Mouse (Mus musculus) liver (tissue): ENCODE data around the gene Cfap100.
A peak's percentile ranks its signal among the peaks of the same experiment; 100 is the strongest.

Experiments
- DNase-seq: peaks from one replicate; pipeline ENCODE4 v3.0.0-alpha.2; 2020; ENCODE audit warnings: mixed read lengths

Cfap100 gene

DNA sequence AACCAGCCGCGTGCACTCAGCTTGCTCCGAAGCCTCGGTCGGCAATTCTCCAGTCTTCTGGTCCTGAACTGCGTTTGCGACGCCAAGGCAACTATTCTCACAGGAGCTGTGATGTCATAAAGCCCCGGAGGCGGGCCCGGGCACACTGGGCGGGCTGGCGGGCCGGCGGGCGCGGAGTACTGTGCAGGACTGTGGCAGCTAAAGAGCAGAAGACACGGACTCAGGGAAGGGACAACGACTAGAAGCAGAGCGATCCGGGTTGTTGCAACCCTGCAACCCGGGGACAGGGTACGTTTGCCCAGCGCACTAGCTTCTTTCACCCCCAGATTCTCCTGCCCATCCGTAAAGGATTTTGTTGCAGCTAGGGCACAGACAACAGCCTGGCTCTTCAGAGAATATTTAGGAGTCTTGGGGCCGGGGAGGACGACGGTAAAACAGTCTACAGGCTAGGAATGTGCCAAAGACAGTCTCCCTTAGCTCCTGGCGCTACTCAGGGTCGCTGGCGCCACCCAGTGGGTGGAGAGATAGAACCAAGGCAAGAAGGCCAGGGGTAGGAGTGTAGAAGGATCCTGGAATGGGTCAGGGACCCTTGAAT, at the start of gene Cfap100:
Gene Cfap100 (minus strand): TSS at position 418 of the 595 bp plus-strand sequence.
- DNase-seq = peak; percentile 59

DNA sequence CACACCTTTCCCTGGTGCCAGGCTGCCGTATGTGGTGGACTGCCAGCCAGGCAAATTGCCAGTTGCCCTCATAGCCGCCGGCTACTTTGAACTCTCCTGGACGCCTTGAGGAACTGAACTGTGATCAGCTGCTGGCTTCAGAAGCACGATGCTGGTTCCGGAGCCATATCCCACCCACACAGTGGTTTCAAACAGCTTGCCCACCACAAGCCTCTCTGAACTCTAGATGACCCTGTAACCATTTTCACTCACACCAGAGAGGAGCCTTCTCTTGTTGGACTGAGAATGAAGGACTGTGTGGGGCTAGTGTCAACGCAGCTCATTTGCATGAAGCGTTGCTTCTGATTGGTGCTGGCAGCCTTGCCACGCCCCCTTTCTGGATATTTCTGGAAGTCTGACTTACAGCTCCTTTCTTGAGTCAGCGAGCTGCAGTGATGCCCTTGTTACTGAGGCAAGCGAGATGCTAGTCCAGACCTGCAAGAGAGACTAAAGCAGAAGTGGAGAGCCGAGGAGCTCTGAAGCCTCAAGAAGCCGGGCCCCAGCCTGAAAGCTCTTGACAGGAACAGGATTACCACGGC, 48.4 kb upstream of the Cfap100 start:
- no peak for DNase-seq

DNA sequence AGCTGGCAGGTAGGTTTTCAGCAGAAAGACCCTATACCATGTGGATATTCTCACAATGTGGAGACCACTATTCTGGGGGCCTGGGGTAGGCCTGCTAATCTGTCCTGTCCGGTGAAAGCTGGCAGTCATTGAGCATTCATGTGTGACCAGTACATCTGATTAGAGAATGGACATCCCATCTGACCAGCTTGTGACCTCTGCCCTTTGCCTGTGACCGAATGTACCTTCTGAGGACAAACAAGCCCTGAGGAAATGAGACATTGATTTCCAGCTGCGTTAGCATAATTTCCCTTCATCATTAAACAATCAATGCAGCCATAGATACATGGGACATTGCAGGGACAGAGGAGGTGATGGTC, 47.2 kb upstream of the Cfap100 start:
- DNase-seq = no peak

DNA sequence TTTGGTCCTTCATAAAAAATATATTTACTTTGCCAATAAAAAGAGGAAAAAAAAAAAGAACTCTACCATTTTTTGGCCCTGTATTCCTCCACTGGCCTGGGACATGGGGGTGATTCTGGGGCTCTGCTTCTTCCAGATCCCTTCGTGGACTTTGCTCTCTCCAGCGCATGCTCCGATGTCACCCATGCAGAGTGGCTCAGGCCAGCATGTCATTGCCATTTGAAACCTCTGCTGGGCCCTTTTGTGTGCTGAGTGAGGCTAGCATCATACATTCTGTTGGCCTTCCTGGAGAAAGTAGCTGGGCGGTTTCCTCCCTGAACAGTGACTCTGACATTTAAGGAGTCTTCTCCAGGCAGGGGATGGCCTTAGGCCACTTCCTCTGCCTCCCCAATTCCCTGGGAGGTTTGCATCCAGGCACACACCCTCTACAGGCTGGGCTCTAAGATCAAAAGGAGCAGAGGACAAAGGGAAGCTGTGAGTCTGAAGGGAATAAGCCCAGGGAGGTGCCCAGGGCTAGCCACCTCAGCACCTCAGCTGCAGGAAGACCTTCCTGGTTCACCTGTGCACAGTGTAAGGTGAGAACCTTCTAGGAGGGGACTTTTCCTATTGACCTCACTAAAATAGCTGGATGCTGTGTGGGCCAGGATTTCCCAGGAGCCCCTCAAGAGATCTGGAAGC, 46.7 kb upstream of the Cfap100 start:
- no peak for DNase-seq

DNA sequence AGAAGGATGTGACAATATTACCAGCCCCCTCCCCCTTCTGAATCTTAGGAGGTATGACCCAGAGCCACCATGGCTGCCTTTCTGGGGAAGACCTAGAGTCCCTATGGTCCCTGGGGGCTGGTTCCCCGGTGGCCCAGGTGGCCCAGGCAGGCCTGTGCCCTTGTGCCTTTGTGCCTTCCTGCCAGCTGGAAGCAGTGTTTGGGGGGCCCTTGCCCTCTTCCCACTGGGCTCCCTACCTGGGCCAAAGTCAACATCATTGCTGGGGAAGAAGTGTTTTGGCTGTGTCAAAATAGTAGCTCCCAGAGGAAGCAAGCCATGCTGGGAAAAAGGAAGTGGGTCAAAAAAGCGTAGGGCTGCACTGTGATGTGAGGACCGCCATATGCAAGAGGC, 45.8 kb upstream of the Cfap100 start:
- DNase-seq = no peak

DNA sequence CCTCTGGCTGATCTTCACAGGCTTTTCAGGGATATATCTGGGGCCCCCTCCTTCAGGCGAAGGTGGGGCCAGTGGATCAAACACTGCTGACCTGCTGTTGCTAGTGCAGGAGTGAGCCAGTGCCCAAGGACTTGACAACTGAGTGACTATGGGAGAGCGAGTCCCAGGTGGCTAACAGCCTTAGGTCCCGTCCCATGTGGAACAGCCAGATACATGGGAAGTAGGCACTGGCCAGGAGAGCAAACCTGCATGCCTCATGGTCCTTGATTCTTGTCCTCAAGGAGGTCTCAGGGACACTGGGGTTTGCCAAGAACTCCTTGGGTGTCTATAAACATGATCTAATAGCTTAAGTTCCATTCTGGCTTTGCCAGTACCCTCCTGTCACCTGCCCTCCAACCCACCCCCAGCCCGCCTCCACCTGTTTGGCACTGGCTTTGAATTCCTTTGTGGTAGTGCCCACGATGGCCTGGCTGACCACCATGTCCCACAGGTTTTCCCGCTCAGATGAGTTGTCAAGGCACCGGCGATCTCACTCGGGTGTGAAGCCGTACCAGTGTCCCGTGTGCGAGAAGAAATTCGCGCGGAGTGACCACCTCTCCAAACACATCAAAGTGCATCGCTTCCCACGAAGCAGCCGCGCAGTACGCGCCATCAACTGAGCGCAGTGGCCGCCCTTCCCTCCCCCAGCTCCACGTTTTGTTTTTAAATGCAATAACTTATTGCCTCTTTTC, 45.2 kb upstream of the Cfap100 start:
- DNase-seq = no peak

DNA sequence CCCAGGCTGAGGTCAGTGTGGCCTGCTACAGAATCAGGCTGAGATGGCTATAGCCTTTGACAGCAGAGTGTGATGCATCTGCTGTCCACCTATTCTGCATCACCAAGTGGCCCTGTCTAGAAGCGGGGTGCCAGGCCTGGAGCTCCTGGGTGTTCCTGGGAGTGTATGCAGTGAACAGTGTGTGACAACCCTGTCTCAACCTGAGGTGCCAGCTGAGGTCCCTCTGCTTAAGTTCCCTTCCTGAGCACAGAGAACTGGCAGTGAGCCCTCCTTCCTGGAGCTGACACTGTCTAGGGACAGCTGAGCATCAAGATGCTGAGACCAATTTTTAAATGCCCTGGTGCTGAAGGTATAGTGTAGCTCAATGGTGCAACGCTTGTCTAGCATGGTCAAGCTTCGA, 44.1 kb upstream of the Cfap100 start:
- DNase-seq = no peak

DNA sequence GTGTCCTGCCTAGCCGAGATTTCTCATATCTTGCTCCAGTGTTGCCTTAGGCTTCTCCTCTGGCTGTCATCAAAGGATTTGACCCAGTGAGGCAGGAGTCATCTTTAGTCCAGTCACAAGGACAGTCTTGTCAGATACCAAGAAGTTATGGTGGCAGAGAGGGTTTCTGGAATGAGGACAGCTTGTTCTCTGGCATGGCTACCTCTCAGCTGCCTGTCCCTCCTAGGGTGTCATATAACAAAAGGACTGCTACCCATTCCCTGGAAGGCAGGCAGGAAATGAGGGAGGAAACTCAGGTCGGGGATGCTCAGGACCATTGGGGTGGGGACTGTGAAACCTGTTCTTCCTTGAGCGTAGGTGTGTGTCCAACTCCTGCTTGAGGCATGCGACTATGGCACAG, 43.5 kb upstream of the Cfap100 start:
- no peak for DNase-seq

DNA sequence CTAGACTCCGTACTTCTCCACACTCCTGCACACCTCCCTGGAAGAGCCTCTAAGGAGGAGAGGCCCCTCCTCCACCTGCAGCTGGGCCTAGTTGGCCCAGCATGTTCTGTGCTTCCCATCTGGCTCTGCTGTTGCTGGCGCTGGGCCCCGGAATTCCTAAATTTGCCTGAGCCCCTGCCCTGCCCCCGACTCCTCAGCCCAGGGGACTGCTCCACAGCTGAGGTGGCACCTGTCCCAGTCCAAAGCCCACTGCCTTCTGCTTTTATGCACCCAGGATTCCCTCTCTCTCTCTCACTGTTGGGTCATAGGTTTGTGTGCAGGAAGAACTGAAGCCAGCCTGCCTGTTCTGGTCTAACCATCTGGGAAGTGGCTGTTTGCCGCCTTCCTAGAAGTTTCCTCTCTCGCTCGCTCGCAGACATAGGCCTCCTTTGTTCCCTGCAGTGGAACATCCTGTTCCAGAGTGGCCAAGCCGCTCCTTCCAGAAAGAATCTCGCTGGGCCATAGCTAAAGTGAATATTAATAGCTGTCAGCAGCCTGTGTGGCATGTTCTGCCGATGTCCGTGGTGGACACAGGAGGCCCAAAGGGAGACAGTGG, 42.4 kb upstream of the Cfap100 start:
- DNase-seq = no peak

DNA sequence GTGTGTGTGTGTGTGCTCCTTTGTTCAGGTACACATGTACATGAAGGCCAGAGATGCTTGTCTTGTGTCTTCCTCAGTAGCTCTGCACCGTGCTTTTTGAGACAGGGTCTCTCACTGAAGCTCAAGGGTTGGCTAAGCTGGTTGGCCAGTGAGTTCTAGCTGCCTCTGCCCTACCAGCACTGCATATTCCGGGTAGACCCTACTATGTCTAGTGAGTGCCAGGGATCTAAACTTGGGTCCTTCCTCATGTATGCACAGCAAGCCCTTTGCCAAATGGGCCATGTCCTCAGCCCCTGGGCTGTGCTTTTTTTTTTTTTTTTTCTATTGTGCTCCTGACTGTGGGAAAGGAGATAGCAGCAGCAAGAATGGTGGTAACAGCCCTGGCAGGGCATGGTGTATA, 41.7 kb upstream of the Cfap100 start:
- no peak for DNase-seq

DNA sequence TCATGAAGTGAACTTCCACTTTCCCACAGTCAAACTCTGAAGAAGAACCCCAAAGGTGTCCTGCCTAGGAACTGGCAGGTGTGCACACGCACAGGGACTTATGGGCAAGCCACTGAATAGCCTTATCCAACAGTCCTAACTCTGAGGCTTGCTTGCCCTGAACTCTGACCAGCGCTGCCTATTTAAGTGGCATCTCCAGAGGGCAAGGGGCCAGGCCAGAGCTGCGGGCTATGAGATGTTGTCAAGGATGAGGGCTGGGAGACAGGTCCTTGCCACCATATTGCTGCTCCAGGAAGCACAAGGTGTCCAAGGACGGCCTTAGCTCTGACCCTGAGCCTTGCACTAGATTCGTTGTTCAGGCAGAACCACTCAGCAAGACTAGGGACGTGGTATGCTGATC, 40.4 kb upstream of the Cfap100 start:
- DNase-seq = no peak

DNA sequence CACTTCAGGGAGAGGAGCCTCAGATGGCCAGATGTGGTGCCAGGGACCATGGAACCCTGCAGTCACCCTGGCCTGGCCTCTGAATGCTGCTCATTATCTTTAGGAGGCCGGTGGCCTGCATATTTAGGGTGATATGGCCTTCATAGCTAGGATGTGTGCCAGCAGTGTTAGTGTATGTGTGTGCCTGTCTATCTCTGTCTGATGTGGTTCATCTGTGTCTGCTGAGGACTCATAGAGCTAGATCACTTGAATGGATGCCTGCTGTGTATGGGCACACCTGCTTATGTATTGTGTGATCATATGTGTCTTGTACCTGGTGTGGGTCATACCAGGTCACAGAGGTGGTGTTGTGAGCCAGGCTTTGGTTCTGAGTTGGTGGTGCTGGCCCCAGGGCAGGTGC, 39.6 kb upstream of the Cfap100 start:
- DNase-seq = no peak

DNA sequence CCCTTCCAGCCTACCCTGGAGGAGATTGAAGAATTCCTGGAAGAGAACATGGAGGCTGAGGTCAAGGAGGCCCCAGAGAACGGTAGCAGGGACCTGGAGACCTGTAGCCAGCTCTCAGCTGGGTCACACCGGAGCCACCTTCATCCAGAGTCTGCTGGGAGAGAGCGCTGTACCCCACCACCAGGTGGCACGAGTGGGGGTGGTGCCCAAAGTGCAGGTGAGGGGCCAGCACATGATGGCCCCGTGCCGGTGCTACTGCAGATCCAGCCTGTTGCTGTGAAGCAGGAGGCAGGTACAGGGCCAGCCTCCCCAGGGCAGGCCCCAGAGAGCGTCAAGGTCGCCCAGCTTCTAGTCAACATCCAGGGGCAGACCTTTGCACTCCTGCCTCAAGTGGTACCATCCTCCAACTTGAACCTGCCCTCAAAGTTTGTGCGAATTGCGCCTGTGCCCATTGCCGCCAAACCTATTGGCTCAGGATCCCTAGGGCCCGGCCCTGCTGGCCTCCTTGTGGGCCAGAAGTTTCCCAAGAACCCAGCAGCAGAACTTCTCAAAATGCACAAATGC, 38.3 kb upstream of the Cfap100 start:
- no peak for DNase-seq

DNA sequence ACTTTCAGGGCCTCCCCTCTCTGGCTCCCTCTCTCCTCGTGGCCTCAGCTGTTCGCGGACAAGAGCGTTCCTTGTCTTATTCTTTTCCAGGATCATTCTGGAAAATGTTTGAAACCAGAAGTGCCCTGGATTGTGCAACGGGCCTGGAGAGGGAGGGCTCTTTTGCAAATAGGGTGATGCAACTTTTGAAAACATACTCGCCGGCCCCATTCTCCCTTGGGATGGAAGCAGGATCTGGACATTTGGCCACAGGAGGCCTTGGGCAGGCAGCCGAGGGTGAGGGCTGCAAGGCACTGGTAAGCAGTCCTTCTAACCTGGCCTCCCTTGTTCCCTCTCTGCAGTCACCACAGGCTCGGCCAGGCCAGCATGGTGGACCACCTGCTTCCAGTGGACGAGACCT, 37.5 kb upstream of the Cfap100 start:
- peak; percentile 38 for DNase-seq

DNA sequence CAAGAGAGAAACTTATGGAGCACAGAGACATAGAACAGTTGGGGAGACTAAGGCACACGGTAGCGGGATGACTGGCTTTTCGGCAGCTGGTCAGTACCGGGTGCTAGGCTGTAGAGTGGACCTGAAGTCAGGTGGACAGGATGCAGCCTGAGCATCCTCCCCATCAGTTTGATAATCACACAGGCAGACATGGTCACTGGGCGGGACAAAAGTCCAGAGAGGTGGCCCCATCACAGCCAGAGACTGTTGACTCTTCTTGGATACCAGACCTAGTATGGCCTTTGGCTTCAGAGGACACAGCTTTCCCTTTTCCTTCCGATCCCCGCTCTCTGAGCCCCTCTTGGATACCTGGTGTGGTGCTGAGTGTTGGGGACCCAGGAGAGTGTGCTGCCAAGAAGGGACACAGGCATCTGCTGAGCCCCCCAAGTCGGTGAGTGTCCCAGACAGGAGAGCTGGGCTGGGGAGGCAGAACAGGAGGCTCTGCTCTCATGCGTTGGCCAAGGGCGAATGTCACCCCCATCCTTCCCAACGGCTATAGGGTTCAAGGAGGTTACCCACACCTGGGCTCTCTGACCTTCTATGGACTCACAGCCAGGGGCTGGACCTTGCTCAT, 36.5 kb upstream of the Cfap100 start:
- DNase-seq = peak; percentile 34

DNA sequence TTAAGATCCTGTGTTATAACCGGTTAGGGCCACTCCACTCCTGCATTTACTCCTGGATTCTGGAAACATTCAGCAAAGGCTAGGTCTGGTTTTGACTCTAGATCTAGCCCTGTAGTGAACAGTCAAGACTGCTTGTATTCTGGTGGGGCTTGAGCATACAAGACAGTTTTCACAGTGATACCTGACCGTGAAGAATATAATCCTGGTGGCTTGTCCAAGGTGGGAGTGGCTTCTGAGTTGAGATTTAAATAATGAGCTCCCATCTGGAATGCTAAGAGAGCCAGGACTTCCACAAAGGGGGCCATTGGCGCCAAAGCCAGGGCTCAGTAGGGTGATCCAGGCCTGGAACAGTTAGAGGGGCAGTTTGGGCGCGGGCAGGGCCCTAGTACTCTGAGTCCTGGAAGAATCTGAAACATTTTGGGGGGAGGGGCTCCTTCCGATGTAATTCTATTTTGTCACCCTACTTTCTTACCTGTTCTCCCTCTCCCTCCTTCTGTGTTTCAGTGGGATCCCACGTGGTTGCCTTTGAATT, 35.4 kb upstream of the Cfap100 start:
- DNase-seq = no peak

DNA sequence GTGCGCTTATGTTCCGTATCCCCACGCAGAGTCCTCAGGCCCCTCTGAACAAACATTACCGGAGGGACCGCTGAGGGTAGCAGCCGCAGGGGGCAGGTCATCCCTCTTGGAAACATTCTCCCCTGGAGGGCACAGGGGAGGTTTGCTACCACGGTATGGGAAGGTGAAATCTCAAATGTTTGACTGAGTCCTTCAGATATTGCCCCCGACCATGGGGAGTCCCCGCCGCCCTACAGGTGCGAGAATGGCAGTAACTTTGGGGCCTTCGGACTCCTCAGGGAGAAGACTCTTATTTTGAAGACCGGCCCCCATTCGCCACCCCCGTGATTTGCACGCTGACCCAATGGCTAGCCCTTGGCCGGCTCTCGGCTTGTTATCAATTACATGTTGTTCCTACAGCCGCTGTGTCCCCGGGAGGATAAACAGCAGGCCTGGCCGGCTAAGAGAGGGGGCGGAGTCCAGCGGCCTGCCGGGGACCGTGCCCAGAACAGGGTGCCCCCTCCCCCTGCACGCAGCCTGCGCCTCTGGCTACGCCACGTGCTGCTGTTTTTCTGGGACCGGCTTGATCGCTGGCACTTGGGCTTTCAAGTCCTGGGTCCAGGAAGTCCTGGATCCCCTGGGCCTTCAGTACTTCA, 34.7 kb upstream of the Cfap100 start:
- DNase-seq = peak; percentile 74

DNA sequence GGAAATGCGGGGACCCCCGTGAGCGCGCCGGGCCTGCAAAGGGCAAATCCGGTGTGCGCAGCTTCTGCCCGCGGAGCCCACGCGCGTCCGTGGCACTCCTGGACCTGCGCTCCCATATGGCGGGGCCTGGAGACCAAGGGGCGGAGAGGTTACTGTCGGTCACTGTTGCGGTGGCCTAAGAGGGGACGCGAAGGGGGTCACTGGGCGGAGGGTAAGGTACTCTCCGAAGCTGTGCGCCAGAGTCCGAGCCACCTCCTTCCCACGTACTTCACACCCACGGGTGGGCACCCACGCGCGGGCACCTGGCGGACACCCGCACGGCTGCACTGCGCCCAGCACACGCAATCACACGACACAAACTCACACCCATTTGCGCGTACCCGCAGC, 34.2 kb upstream of the Cfap100 start:
- no peak for DNase-seq

DNA sequence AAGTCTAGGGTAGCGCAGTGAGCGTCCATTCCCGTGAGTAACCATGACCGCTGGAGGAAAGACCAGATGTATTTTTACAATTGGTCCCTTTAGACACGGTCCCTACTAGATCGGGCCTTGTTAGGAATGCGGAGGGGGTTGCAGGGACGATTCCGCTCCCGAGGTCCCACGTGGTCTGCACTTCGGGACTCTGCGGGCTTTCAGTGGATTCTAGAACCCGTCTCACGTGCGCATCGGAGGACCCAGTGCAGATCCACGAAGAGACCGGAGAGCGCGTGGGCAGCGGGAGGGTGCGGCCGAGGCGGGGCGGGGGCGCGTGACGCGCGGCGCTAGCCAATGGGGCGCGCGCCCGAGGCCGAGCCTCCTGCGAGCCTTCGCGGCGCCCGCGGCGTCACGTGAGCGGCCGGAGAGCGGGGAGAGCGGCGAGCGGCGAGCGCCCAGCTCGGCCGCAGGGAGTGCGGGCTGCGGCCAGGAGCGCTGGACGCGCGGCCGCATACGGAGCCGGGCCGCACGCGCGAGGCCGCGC, 33.6 kb upstream of the Cfap100 start, which contains the start of gene Klf15:
Gene Klf15 (plus strand): TSS at position 396 of the 526 bp plus-strand sequence.
- DNase-seq = peak; percentile 56

DNA sequence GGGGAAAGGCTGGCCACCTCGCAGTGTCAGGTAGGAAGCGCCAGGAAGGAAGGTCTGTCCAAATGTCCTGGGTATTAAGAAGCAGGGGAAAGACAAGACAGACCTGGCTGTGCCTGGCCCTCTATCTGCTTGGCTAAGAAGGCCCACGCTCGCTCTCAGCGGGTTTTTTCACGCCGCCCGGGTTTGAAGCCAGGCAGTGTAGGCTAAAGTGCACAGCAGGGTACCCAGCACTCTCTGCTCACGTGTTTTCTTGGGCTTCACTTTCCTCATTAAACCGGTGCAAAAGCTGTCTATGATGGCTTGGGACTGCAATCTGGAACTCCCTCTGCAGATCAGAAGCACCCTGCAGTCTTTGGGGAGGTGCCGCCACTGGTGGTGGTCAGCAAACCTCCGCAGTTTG, 33.2 kb upstream of the Cfap100 start:
- no peak for DNase-seq

DNA sequence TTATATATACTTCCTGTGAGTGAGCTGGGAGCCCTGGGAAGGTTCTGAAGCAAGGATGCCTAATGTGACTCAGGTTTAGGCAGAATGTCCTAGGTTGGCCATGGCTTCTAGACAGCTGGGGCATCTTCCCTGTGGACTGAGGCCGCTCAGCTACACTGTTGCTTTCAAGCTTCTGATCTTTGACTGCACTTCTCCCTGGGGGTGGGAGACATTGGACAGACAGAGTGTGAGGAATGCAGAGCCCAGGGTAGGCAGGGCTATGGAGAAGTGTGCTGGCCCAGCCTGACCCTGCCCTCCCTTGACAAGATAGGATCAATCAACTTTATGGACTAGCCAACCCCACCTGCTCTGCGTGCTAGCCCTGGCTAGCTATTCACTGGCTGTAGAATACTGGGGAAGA, 32.6 kb upstream of the Cfap100 start:
- DNase-seq = no peak

DNA sequence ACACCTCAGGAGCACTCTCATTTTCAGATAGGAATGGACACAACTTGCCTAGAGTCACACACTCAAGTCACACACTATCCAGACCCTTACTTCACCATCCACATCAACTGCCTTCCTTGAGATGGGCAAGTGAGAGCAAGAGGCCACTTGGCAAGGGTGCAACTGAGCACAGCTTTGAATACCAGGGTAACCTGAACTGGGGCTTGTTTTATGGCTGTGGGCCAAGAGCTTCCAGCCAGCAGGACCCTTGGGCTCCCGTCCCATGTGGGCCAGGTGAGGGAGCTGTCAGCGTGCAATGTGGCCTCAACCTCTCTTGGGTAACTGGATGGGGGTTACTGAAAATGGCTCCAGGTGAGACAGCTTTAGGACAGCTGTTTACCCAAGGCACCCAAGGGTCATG, 28.8 kb upstream of the Cfap100 start:
- DNase-seq = no peak
